Mouse (Mus musculus): Measurements from ENCODE around the gene Gm20388. TPM values are rescaled to one million over a fixed set of nuclear protein-coding genes. Genes with fewer than 3 reads are reported as not detected.

The Gm20388 gene
- polyA plus RNA-seq, 1 experiment = 59.3 TPM

DNA sequence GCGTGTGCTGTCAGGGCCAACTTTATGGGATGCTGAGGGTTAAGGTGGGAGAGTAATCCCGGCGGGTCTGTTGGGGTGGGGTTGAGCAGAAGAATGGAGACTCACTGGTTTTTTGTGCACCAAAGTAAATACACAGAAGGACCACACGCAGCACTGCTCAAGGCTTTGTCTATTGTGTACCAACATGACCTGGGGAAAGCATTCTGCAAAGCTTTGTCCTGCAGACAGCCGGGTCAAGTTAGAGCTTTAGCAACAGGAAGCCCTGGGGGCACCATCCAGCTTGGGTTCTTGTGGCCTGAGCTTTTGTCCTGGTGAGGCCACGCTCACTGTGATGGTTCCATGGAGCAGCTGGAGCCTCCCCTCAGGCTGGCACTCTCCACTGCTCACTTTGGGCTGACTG lies 761.1 kb downstream of the Gm20388 start:
- DNase-seq (ENCODE audit: low read depth) = no peak
- TF ChIP-seq CTCF (IDR thresholded peaks at IDR 0.05; ENCODE audit: borderline replicate concordance, extremely low read depth, insufficient read depth, insufficient read length) (no peak), POLR2A (IDR thresholded peaks at IDR 0.05; ENCODE audit: borderline replicate concordance, extremely low read depth, insufficient read depth, insufficient read length, poor library complexity, severe bottlenecking) (no peak)

- no peak for DNase-seq (ENCODE audit: low read depth)
- TF ChIP-seq POLR2A (IDR thresholded peaks at IDR 0.05; ENCODE audit: borderline replicate concordance, extremely low read depth, insufficient read depth, insufficient read length, poor library complexity, severe bottlenecking) (no peak), CTCF (IDR thresholded peaks at IDR 0.05; ENCODE audit: borderline replicate concordance, extremely low read depth, insufficient read depth, insufficient read length) (no peak)
Observed at GRCm38 (mm10) chr8:120672626-120673229, 762.1 kb downstream of the Gm20388 start.

- DNase-seq (ENCODE audit: low read depth) = no peak
- TF ChIP-seq CTCF (IDR thresholded peaks at IDR 0.05; ENCODE audit: borderline replicate concordance, extremely low read depth, insufficient read depth, insufficient read length) = no peak
- no peak for TF ChIP-seq POLR2A (IDR thresholded peaks at IDR 0.05; ENCODE audit: borderline replicate concordance, extremely low read depth, insufficient read depth, insufficient read length, poor library complexity, severe bottlenecking)
Observed at GRCm38 (mm10) chr8:120673298-120673697, 762.7 kb downstream of the Gm20388 start.

DNA sequence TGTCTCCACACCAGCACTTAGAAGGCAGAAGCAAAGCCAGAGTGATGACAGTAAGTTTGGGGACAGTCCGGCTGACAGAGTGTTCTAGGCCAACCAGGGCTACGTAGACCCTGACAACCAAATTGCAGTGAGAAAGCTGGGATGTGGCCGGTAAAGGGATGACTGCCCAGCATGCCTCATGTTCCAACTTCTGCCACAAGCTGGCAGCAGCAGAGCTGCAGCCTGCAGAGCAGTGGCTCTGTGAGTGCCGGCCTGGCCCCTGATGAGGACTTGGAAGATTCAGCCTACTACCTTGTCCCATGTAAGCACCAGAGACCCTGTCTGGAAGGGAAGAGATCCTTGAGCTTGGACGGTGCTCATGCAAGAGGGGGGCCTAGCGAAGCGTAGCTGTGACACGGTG lies 765.1 kb downstream of the Gm20388 start:
- TF ChIP-seq POLR2A (IDR thresholded peaks at IDR 0.05; ENCODE audit: borderline replicate concordance, extremely low read depth, insufficient read depth, insufficient read length, poor library complexity, severe bottlenecking) = no peak
- 0 out of 2 replicates have a peak, but pooled peaks have one; percentile 15 for TF ChIP-seq CTCF (IDR thresholded peaks at IDR 0.05; ENCODE audit: borderline replicate concordance, extremely low read depth, insufficient read depth, insufficient read length)
- DNase-seq (ENCODE audit: low read depth) = no peak

- peak; percentile 86 for DNase-seq (ENCODE audit: low read depth)
- TF ChIP-seq POLR2A (IDR thresholded peaks at IDR 0.05; ENCODE audit: borderline replicate concordance, extremely low read depth, insufficient read depth, insufficient read length, poor library complexity, severe bottlenecking) (no peak), CTCF (IDR thresholded peaks at IDR 0.05; ENCODE audit: borderline replicate concordance, extremely low read depth, insufficient read depth, insufficient read length) (peak; percentile 96)
Observed at GRCm38 (mm10) chr8:120678447-120678846, 767.8 kb downstream of the Gm20388 start.

GRCm38 (mm10) chr8:120679629-120680387 lies 769.2 kb downstream of the Gm20388 start:
- no peak for DNase-seq (ENCODE audit: low read depth)
- TF ChIP-seq POLR2A (IDR thresholded peaks at IDR 0.05; ENCODE audit: borderline replicate concordance, extremely low read depth, insufficient read depth, insufficient read length, poor library complexity, severe bottlenecking) (no peak), CTCF (IDR thresholded peaks at IDR 0.05; ENCODE audit: borderline replicate concordance, extremely low read depth, insufficient read depth, insufficient read length) (no peak)

- TF ChIP-seq CTCF (IDR thresholded peaks at IDR 0.05; ENCODE audit: borderline replicate concordance, extremely low read depth, insufficient read depth, insufficient read length) = peak; percentile 70
- DNase-seq (ENCODE audit: low read depth) = peak; percentile 29
Observed at GRCm38 (mm10) chr8:120680405-120680804, 769.8 kb downstream of the Gm20388 start.

DNA sequence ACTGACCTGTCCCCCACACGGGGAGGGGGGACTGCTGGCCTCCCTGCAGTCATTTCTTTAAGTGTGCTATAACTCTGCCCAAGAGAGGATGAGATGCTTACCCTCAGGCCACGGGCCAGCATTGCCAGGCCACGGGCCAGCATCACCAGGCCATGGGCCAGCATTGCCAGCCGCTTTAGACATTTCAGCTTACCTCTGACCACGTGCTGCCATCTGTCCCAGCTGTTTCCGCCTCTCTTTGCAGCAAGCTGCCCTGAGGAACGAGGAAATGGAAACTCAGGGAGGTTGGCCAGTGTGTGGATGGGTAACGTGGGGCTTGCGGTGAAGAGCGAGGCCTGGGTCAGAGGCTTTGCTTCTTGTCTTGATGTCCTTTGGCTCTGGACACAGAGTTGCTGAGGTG lies 770.5 kb downstream of the Gm20388 start:
- DNase-seq (ENCODE audit: low read depth) = no peak
- TF ChIP-seq POLR2A (IDR thresholded peaks at IDR 0.05; ENCODE audit: borderline replicate concordance, extremely low read depth, insufficient read depth, insufficient read length, poor library complexity, severe bottlenecking) (no peak), CTCF (IDR thresholded peaks at IDR 0.05; ENCODE audit: borderline replicate concordance, extremely low read depth, insufficient read depth, insufficient read length) (no peak)

DNA sequence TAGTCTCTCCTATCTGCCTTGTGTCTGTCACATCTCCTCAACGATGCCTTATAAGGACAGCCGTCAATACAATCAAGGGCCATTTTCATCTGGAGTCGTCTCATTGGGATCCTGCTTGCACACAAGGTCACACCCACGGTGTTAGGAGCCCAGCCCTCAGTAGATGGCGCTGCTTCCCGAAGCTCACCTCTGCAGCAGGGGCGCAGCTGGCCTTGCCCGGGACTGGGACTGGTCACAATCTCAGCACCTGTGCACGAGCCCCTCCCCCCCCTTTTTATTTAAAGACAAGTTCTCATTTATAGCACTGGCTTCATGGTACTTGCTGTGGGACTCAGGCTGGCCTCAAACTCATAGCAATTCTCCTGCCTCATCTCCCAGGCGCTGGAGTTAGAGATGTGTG lies 773.0 kb downstream of the Gm20388 start:
- peak; percentile 60 for DNase-seq (ENCODE audit: low read depth)
- TF ChIP-seq POLR2A (IDR thresholded peaks at IDR 0.05; ENCODE audit: borderline replicate concordance, extremely low read depth, insufficient read depth, insufficient read length, poor library complexity, severe bottlenecking) = no peak
- peak; percentile 68 for TF ChIP-seq CTCF (IDR thresholded peaks at IDR 0.05; ENCODE audit: borderline replicate concordance, extremely low read depth, insufficient read depth, insufficient read length)

DNA sequence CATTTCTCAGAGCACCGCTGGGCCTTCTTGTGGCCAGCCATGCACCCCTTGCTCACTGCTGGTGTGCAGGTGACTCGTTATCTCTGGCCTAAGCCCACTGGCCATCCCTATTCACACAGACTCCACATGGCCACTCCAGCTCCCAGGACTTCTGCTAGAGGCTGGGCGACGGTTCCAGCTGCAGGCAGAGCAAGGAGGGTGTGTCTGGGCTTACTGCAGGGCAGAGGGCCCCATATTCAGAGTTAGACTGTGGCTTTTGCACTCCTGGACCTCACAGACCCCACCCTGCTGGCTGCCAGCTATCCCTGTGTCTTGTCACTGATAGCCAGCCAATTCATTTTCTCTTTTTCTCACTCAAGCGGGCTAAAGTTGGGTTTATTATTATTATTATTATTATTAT lies 773.4 kb downstream of the Gm20388 start:
- TF ChIP-seq POLR2A (IDR thresholded peaks at IDR 0.05; ENCODE audit: borderline replicate concordance, extremely low read depth, insufficient read depth, insufficient read length, poor library complexity, severe bottlenecking) (no peak), CTCF (IDR thresholded peaks at IDR 0.05; ENCODE audit: borderline replicate concordance, extremely low read depth, insufficient read depth, insufficient read length) (no peak)
- no peak for DNase-seq (ENCODE audit: low read depth)

DNA sequence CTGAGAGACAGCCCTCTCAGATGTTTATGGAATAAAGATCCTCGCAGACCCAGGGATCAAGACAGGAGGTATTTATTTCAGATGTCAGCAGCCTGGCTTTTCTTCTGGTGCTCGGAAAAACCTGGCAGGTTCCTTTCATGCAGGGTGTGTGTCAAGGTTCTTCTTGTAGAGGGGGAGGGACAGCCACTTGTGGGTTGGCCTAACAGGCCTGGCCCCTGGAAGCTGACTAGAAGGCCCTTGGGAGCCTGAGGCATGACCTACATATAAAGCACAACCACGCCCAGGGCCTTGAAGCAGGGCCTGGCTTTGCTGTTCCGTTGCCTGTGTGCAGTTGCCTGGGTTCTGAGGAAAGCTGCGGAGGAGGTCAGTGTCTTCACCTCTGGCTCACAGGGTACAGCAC lies 774.5 kb downstream of the Gm20388 start:
- TF ChIP-seq POLR2A (IDR thresholded peaks at IDR 0.05; ENCODE audit: borderline replicate concordance, extremely low read depth, insufficient read depth, insufficient read length, poor library complexity, severe bottlenecking) = no peak

GRCm38 (mm10) chr8:120685591-120685990 lies 775.0 kb downstream of the Gm20388 start:
- no peak for TF ChIP-seq POLR2A (IDR thresholded peaks at IDR 0.05; ENCODE audit: borderline replicate concordance, extremely low read depth, insufficient read depth, insufficient read length, poor library complexity, severe bottlenecking)
- no peak for TF ChIP-seq CTCF (IDR thresholded peaks at IDR 0.05; ENCODE audit: borderline replicate concordance, extremely low read depth, insufficient read depth, insufficient read length)
- no peak for DNase-seq (ENCODE audit: low read depth)

More for the DNA sequence above, 774.5 kb downstream of the Gm20388 start:
- DNase-seq (ENCODE audit: low read depth) = no peak

Measured in brain, embryonic 14.5 days (tissue).